14 mouse cellular contexts compared by ENCODE assay signal in the genomic region with DNA sequence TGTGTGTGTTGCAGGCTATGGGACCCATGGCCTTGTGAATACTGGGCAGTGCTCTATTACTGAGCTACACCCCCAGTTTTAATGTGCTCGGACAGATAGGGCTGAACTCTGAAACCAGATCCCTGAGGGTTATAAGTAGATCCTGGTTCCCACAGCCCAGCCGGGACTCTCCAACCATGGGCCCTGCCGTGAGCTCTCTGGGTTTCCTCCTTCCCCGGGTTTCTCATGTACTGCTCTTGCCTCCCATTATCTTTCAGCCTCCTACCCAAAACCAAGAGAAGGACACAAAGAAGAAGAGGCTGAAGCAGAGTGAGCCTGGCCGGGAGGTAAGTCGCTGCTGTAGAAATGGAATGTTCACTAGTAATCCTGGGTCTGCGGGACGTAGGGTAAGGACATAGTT. TPM values are rescaled to one million over a fixed set of nuclear protein-coding genes. Genes with fewer than 3 reads are reported as not detected.
A peak's percentile ranks its signal among the peaks of the same experiment; 100 is the strongest.
DNase-seq lines count a peak whose midpoint lies in the region; ATAC-seq and TF ChIP-seq lines count a peak whose summit lies in the region.
"Had no signal": no experiment of that assay in that cellular context is flagged by ENCODE, and none has a peak within 500 bp of the region (broad histone marks: within the 10 kb centered on the region; RNA-seq: fewer than 3 reads in every experiment).

No protein-coding gene starts in this region.

- intact Hi-C loops in heart, postnatal 25 days (cut with DNase I) = loop anchor here (5.0 kb wide), 1 partner anchor 46 kb away; the partner anchor contains the start of gene Tm2d3

- H3K4me3 ChIP-seq in liver, embryonic 11.5 days (ENCODE audit: low read depth, low read length) = peak overlapping the region; percentile 85
- H3K4me3 ChIP-seq in myocyte = no peak overlapping the region

- H3K9me3 ChIP-seq in liver, embryonic 11.5 days (ENCODE audit: control insufficient read depth, low read length) = no peaks in the 10 kb centered on the region

- ATAC-seq in liver, embryonic 11.5 days (replicated peaks; ENCODE audit: low FRiP score) = no peak
- peak; percentile 20 for ATAC-seq in erythroid progenitor cell, adult 5-6 weeks (replicated peaks; ENCODE audit: low FRiP score, poor library complexity, severe bottlenecking)
- ATAC-seq: activated CD4-positive, CD25-positive, alpha-beta regulatory T cell, adult 4 months had no signal

- 74% methylated on average over 8 of the region's 8 CpGs for WGBS in liver, embryonic 11.5 days

- H3K4me1 ChIP-seq in liver, embryonic 11.5 days (replicated peaks; ENCODE audit: control insufficient read depth, insufficient read depth, low read length) = peaks cover 7% of the 10 kb centered on the region; the same call in 1 of the 2 replicates

- H3ac ChIP-seq in myocyte (ENCODE audit: control insufficient read depth, insufficient read length) = no peak overlapping the region

- DNase-seq in heart, adult 11 months = peak; percentile 63
- DNase-seq in heart, postnatal 25 days (ENCODE audit: low spot score) = no peak
- no peak for DNase-seq in liver, embryonic 11.5 days (ENCODE audit: low spot score)
- DNase-seq in liver = no peak
- no peak for DNase-seq in adrenal gland, adult 2 months
- DNase-seq: cerebellum, postnatal 14 days; kidney, postnatal 10 days; layer of hippocampus, adult 9-11 months; lung, adult 2 months; right cerebral cortex, postnatal 4 days; thymus, adult 18-20 months had no signal

- H3K36me3 ChIP-seq in liver, embryonic 11.5 days (ENCODE audit: control insufficient read depth, insufficient read depth, low read length) = peaks cover 14% of the 10 kb centered on the region
- H3K36me3 ChIP-seq in myocyte (ENCODE audit: control insufficient read depth, insufficient read depth) = peaks cover 4% of the 10 kb centered on the region

- H3K4me2 ChIP-seq in liver, embryonic 11.5 days = peak overlapping the region; percentile 79
- H3K4me2 ChIP-seq in myocyte (ENCODE audit: low read depth) = peak overlapping the region; percentile 67

- H3K79me2 ChIP-seq in myocyte (ENCODE audit: control insufficient read depth, insufficient read depth) = no peaks in the 10 kb centered on the region

- H3K27ac ChIP-seq in liver, embryonic 11.5 days (ENCODE audit: low read depth, low read length) = no peak overlapping the region

- TF ChIP-seq POLR2A in myocyte (IDR thresholded peaks at IDR 0.05; ENCODE audit: insufficient read length, low read depth) = no peak

- H3K27me3 ChIP-seq in liver, embryonic 11.5 days (replicated peaks; ENCODE audit: control insufficient read depth, insufficient read depth, low read length) = no peaks in the 10 kb centered on the region; the same call in 1 of the 2 replicates
- H3K27me3 ChIP-seq in myocyte (ENCODE audit: control insufficient read depth, insufficient read depth, insufficient read length) = no peaks in the 10 kb centered on the region

- H3K9ac ChIP-seq in liver, embryonic 11.5 days (ENCODE audit: low read depth, low read length) = peak overlapping the region; percentile 64

TF ChIP-seq in myocyte, 11 proteins besides CTCF, POLR2A, EP300 and RAD21:
- no peak for TF ChIP-seq MYOG (IDR thresholded peaks at IDR 0.05; ENCODE audit: control insufficient read depth in 1 of 3, insufficient read depth in 1 of 3, insufficient read length in 2 of 3, low read depth in 2 of 3)
- TF ChIP-seq MAX (IDR thresholded peaks at IDR 0.05; ENCODE audit: low read depth) = no peak
- no peak for TF ChIP-seq E2F4 (IDR thresholded peaks at IDR 0.05; ENCODE audit: insufficient read depth)
- no peak for TF ChIP-seq MYOD1 (IDR thresholded peaks at IDR 0.05; ENCODE audit: control insufficient read depth in 1 of 3, insufficient read length in 2 of 3, low read depth in 2 of 3)
- no peak for TF ChIP-seq USF1 (IDR thresholded peaks at IDR 0.05; ENCODE audit: low read depth)
- no peak for TF ChIP-seq REST (IDR thresholded peaks at IDR 0.05; ENCODE audit: insufficient read depth, insufficient read length)
- no peak for TF ChIP-seq POLR2AphosphoS2 (IDR thresholded peaks at IDR 0.05; ENCODE audit: insufficient read length, low read depth)
- TF ChIP-seq SRF (IDR thresholded peaks at IDR 0.05; ENCODE audit: control insufficient read depth, insufficient read length, low read depth) = no peak
- TF ChIP-seq CEBPB (IDR thresholded peaks at IDR 0.05; ENCODE audit: insufficient read depth, poor library complexity, severe bottlenecking) = no peak
- TF ChIP-seq TCF3 (IDR thresholded peaks at IDR 0.05; ENCODE audit: insufficient read length, low read depth) = no peak
- TF ChIP-seq TCF12 (IDR thresholded peaks at IDR 0.05; ENCODE audit: insufficient read depth, poor library complexity, severe bottlenecking) = no peak

RNA-seq across cellular contexts. Expression of gene Tarsl2, which starts 1.3 kb away (rescaled TPM):
- 10 to 100 TPM; 31.1 to 31.9 TPM for total RNA-seq in heart, postnatal 25 days (2021)
- polyA plus RNA-seq in liver, embryonic 11.5 days (2014; fragmentation: Nextera tagmentation; extraction: Ambion mirVana) = 35.4 and 39.3 TPM in 2 replicates
- 21.4 and 27.8 TPM in 2 replicates for total RNA-seq in erythroid progenitor cell, adult 5-6 weeks (2015; ENCODE audit: low replicate concordance)
- 51.6 and 56.6 TPM in 2 replicates for total RNA-seq in erythroid progenitor cell, adult 5-6 weeks (2017; ENCODE audit: low replicate concordance)
- 3.3 TPM for polyA plus RNA-seq in myocyte (2012; fragmentation: generic; extraction: Trizol)
- 10 to 100 TPM; 17.2 to 24.4 TPM for total RNA-seq in adrenal gland, adult 2 months (2021)
- 7.9 and 8.0 TPM in 2 replicates for polyA plus RNA-seq in adrenal gland, adult 2 months (2012; rRNA removed)

RNA-seq across cellular contexts. Expression of gene Tm2d3, which starts 45.0 kb away (rescaled TPM):
- 10 to 100 TPM; 19.2 to 20.8 TPM for total RNA-seq in heart, postnatal 25 days (2021)
- polyA plus RNA-seq in liver, embryonic 11.5 days (2014; fragmentation: Nextera tagmentation; extraction: Ambion mirVana) = 58.2 and 61.0 TPM in 2 replicates
- total RNA-seq in erythroid progenitor cell, adult 5-6 weeks (2015; ENCODE audit: low replicate concordance) = 9.2 and 10.8 TPM in 2 replicates
- total RNA-seq in erythroid progenitor cell, adult 5-6 weeks (2017; ENCODE audit: low replicate concordance) = 10.3 and 17.1 TPM in 2 replicates
- 37.8 TPM for polyA plus RNA-seq in myocyte (2012; fragmentation: generic; extraction: Trizol)
- 10 to 100 TPM; 69.7 to 71.2 TPM for total RNA-seq in adrenal gland, adult 2 months (2021)
- polyA plus RNA-seq in adrenal gland, adult 2 months (2012; rRNA removed) = 99.5 and 109 TPM in 2 replicates
